Mouse (Mus musculus) thymus, adult 2 months (tissue): ENCODE data around the gene Foxl1. TPM values are rescaled to one million over a fixed set of nuclear protein-coding genes. Genes with fewer than 3 reads are reported as not detected.

Experiments used
- DNase-seq: peaks from one replicate; pipeline ENCODE4 v3.0.0; 2021
- H3K27ac ChIP-seq: fragments of 200-500 bp; 2 replicates; pipeline ENCODE4 v1.5.1; 2012; ENCODE audit warnings: low read length, control low read depth; ENCODE audit not compliant: control insufficient read depth, insufficient read depth
- H3K27me3 ChIP-seq: fragments of 200-500 bp; 2 replicates; pipeline ENCODE4 v1.6.1; 2012; ENCODE audit warnings: mild to moderate bottlenecking, low read length, moderate library complexity, mixed read lengths; ENCODE audit not compliant: control insufficient read depth, insufficient read depth
- H3K36me3 ChIP-seq: fragments of 200-500 bp; 2 replicates; pipeline ENCODE4 v1.6.1; 2012; ENCODE audit warnings: mild to moderate bottlenecking, low read length, moderate library complexity; ENCODE audit not compliant: control insufficient read depth, insufficient read depth
- H3K4me1 ChIP-seq: fragments of 200-500 bp; replicated peaks from 2 replicates; pipeline ENCODE4 v1.6.1; 2012; ENCODE audit warnings: low read length; ENCODE audit not compliant: control insufficient read depth, insufficient read depth
- H3K4me3 ChIP-seq: fragments of 200-500 bp; 2 replicates; pipeline ENCODE4 v1.5.1; 2012; ENCODE audit warnings: mild to moderate bottlenecking, low read length, control low read depth, moderate library complexity; ENCODE audit not compliant: control insufficient read depth, insufficient read depth
- CTCF ChIP-seq: fragments of 200-500 bp; IDR thresholded peaks from 2 replicates; pipeline ENCODE4 v1.5.1; 2012; ENCODE audit warnings: mild to moderate bottlenecking, control low read depth, low read length, moderate library complexity, borderline replicate concordance; ENCODE audit not compliant: control insufficient read depth, poor library complexity, insufficient read depth; ENCODE audit errors: extremely low read depth
- POLR2A ChIP-seq: fragments of 200-500 bp; IDR thresholded peaks from 2 replicates; pipeline ENCODE4 v1.6.1; 2012; ENCODE audit warnings: mild to moderate bottlenecking, low read length, control low read depth, moderate library complexity; ENCODE audit not compliant: control insufficient read depth, poor library complexity, insufficient read depth; ENCODE audit errors: extremely low read depth
- WGBS: fragments of 180-500 bp; shearing (Covaris S2); methylation state at CpG from one replicate; pipeline ENCODE4 v1.1.7; 2018; 5-methylcytosine and 5-hydroxymethylcytosine counted together
- polyA plus RNA-seq: library from polyadenylated mRNA; depleted of rRNA; stranded (reverse); fragments of >200 nt; gene quantifications from 2 replicates; pipeline ENCODE4 v1.2.3, GENCODE M21; 2012

The Foxl1 gene
- polyA plus RNA-seq, 1 experiment, result 0.11 TPM

DNA sequence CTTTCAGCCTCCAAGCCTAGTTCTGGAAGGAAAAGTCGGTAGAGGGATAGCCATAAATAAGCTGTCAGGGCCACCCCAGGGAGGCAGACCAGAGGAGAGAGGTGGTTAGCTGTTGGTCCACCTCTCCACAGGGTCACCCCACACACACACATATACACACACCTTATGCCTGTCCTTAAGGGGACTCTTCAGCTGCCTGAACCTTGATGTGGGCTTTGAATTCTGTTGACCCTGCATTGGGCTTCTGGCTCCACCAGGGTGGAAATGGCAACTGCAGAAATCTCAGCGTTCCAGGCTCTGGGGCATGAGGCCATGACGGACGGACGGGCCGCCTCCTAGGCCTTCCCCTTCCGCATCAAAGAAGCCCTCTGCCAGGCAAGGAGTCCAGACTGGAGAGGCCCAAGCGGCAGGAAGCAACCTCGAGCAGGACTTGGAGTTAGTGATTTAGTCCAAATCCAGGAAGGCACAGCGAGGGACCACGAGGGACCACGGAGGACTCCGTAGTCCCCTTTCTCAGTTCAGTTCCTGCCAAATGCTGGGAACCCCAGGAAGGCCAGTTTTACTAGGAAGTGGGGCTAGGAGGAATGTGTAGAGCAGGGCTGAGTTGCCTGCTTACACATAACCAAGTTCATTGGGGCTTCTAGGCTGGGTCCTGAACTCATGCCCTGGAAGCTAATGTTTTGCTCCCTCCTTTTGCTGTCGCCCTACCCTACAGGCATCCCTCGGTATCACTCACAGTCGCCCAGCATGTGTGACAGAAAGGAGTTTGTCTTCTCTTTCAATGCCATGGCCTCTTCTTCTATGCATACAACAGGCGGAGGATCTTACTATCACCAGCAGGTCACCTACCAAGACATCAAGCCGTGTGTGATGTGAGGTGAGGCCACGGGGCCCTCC is 41.5 kb upstream of the Foxl1 start:
- no peak for TF ChIP-seq CTCF
- TF ChIP-seq POLR2A, result no peak
- Histone ChIP-seq H3K36me3 (no peaks in the 10 kb centered on the region), H3K4me3 (no peak overlapping the region), H3K4me1 (peaks cover 6% of the 10 kb centered on the region), H3K27me3 (peaks cover 34% of the 10 kb centered on the region), H3K27ac (no peak overlapping the region)
- 69% methylated on average over 19 of the region's 19 CpGs for WGBS
- DNase-seq, result no peak

DNA sequence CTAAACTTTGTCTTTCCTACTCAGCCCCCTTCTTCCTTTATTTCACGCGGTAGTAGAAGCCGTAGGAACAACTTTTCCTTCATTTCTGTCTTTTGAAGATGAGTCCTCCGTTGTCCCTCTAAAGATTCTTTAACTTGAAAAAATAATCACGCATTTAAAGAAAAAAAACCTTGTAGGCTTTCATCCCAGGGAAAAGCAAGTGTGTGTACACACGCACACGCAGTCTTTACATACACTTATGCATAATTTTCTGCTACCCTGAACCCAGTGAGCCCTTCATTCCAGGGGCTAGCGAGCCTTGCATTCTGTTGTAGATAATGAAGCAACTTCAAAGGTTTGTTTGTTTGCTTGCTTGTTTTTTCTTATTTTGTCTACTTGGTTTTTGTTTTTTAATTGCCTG is 39.5 kb upstream of the Foxl1 start:
- H3K36me3 ChIP-seq, result no peaks in the 10 kb centered on the region
- no peak overlapping the region for H3K4me3 ChIP-seq
- H3K27ac ChIP-seq, result no peak overlapping the region
- WGBS, result 32% methylated on average over 8 of the region's 8 CpGs
- peaks cover 3% of the 10 kb centered on the region for H3K4me1 ChIP-seq
- peaks cover 26% of the 10 kb centered on the region for H3K27me3 ChIP-seq
- TF ChIP-seq CTCF (no peak), POLR2A (no peak)
- DNase-seq, result no peak

DNA sequence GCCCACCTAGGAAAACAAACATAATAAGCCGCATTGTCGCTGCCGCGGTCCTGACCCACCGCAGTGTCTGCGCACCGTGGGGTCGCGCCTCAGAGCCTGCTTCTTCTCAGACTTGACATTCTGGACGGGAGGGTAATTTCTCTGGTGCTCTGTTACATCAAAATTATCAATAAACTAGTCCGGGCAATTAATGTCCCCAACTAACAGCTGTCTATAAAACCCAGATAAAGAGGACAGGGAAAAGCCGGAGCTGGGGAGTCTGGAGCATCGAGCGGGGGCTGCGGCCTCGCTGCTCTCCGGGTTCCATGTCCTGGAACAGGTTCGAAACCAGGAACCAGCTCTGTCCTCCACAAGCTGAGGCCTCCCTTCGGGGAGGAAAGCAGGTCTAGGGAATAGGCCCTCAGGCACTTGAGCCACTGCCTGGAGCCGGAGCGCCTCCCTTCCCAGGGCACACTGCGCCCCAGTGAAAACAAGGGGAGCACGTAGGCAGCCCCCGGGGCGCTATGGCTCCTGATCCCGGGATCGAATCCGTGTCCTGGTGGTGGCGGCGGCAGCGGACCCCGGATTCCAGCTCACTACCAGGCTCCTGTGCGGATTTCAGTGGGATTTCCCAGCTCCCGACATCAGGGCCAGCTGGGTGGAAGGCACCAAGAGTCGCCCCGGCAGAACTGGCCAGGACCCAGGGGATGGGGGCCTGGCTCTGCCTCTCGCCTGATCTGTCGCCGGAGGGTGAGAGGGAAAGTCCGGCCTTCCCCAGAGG is 38.7 kb upstream of the Foxl1 start:
- TF ChIP-seq CTCF (no peak), POLR2A (no peak)
- H3K4me1 ChIP-seq, result no peaks in the 10 kb centered on the region
- DNase-seq, result no peak
- H3K27me3 ChIP-seq, result peaks cover 21% of the 10 kb centered on the region
- no peak overlapping the region for H3K27ac ChIP-seq
- WGBS, result 15% methylated on average over 40 of the region's 40 CpGs
- no peak overlapping the region for H3K4me3 ChIP-seq
- H3K36me3 ChIP-seq, result no peaks in the 10 kb centered on the region

DNA sequence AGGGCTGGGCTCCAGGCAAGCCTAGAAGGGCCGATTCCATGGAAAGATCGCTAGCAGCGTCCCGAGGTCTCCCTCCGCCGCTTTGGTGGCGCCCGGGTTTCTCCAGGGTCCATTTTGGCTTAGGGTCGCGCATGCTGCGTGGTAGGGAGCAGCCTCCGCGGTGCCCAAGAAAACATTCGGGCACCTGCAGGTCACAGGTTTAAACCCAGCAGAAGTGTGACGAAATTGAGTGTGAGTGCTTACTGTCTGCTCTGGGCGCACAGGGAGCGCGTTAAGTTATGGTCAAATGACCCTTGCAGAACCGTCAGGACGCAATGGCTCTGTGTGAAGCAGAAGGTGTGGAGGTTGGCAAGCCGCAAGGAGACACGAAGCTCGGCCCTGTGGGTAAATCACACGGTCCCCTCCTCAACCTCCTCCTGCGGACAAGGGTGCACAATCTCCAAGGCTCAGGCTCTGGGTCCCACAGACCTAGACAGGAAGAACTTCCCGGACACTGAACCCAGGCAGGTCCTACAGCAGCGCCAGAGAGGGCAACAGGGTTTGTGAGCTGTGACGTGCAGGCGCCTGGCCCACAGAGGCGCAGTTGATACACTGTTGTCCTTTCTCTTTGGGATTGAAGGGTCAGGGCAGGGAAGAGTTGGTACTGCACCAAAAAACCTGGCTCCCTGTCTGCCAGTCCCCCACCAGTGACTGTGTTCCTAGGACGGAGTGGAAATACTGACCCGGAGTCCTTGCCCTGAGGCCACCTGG is 37.9 kb upstream of the Foxl1 start:
- DNase-seq, result no peak
- WGBS, result 16% methylated on average over 32 of the region's 32 CpGs
- H3K4me1 ChIP-seq, result no peaks in the 10 kb centered on the region
- H3K27ac ChIP-seq, result no peak overlapping the region
- no peaks in the 10 kb centered on the region for H3K36me3 ChIP-seq
- H3K4me3 ChIP-seq, result no peak overlapping the region
- peaks cover 21% of the 10 kb centered on the region for H3K27me3 ChIP-seq
- TF ChIP-seq POLR2A, result no peak
- no peak for TF ChIP-seq CTCF

DNA sequence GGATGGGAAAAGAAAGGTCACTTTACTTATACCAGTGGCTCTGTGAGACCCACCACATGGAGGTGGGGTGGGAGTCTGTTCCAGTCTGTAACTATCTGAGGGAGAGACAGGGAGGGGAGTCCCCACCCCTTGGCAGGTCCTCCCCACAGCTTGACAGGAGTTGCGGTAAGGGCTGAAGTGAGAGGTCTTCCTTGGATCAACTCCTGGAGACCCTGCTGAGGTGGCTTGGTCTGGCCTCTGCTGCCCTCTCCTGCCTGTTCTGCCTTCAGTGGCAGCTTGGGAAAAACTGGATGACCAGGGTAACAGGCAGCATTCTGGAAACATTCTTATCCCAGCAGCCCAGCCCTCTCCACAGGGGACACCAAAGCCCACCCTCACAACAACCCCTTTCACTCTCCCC is 37.0 kb upstream of the Foxl1 start:
- Histone ChIP-seq H3K36me3 (no peaks in the 10 kb centered on the region), H3K4me1 (no peaks in the 10 kb centered on the region), H3K4me3 (no peak overlapping the region), H3K27ac (no peak overlapping the region), H3K27me3 (peaks cover 21% of the 10 kb centered on the region)
- 36% methylated on average over 1 of the region's 1 CpGs for WGBS
- TF ChIP-seq POLR2A (no peak), CTCF (no peak)
- no peak for DNase-seq

DNA sequence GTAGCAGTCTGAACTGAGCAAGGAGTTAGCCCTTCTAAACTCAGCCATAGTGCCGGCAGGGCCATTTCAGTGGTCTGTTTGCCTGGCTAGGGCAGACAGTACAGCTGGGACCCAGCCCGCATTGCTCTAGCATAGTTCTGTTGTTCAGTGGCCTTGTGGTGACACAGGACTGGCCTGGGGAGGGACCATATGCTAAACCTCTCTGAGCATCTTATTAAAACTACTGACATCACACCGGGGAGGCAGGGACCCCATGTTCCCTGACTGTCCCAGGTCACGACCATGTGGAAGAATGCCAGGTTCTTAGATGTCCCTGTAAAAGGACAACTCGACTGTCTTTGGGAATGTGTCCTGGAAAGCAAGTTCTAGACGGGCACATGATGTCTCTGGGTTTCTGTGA is 35.6 kb upstream of the Foxl1 start:
- WGBS, result 33% methylated on average over 6 of the region's 6 CpGs
- TF ChIP-seq POLR2A (no peak), CTCF (no peak)
- H3K36me3 ChIP-seq, result no peaks in the 10 kb centered on the region
- no peak overlapping the region for H3K4me3 ChIP-seq
- no peak overlapping the region for H3K27ac ChIP-seq
- no peaks in the 10 kb centered on the region for H3K4me1 ChIP-seq
- DNase-seq, result no peak
- peaks cover 18% of the 10 kb centered on the region for H3K27me3 ChIP-seq
